Mouse (Mus musculus) lung, postnatal 36 days (tissue): Measurements from ENCODE around the gene Rflna.

Source experiments
- DNase-seq: peaks from one replicate; pipeline ENCODE4 v3.0.0; 2022; ENCODE audit warnings: mixed read lengths

Gene Rflna

DNA sequence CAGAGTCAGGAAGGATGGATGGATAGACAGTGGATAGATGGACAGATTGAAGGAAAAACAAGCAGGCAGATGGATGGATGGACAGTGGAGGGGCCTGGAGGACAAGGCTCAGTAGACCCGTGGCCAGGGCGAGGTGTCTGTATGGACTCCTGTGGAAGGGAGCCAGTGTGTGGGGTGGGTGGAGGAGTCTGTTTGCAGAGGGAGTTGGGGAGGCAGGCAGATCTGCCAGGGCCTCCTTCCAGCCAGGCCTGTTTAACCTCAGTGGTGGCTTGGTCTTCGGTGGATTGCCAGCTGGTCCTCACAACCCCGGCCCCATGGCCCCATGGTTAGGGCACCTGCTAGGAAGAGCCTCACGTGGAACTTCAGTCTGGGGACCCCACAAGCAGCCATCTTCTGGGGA is 3.9 kb downstream of the Rflna start:
- DNase-seq = no peak

- no peak for DNase-seq
Measured at GRCm38 (mm10) chr5:125011166-125011565, 8.1 kb downstream of the Rflna start.

- DNase-seq = no peak
Measured at GRCm38 (mm10) chr5:125011628-125012027, 8.6 kb downstream of the Rflna start.

DNA sequence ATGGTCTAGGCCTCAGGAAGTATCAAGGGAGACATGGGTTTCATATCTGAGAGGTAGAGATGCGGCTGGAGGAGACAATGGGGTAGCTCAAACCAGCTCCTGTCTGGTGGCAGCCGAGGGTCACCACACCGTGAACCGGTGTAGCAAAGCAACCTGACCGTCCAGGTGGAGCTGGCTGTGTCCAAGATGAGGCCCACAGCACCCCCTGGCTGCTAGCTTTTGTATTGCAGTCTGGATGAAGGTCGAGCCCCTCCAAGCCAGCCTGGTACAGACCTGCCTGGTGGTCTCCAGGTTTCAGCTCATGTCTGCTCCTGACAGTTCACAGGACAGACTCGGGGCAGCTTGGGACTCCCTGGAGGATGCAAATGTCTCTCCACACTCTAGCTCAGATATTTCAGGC is 11.5 kb downstream of the Rflna start:
- peak; percentile 80 for DNase-seq

DNA sequence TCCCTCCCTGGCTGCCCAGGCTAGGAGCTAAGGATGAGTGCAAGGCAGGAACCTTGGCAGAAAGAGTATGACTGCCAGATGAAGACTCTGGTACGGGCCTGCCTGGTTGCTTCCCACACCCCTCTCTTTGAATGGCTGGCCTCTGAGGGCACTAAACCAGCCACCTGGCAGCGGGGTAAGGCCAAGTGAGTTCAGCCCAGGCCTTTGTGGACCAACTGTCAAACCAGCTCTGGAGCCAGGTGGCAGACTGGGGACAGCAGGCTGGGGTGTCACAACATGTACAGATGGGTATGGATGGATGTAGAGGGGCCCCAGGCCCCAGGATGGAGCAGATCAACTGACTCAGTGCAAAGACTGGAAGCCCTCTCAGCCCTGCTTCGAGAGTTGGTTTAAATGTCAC is 12.0 kb downstream of the Rflna start:
- DNase-seq = no peak

DNA sequence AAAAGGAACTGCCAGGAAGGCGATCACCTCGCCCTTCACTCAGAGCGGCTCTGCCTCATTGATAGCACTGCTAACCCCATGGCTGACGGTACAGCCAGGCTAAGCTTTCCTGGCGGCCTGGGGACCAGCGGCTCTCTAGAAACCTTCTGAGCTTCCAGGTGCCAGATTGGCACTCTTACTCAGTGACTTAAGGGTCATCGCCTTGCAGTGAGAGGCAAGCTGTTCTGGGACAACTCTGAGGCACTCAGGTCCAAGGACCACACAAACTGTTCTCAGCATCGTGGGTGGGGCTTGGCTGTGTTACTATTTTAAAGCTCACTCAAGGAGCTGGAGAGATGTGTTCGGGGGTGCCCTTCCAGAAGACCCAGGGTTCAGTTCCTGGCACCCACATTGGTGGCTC is 12.6 kb downstream of the Rflna start:
- DNase-seq = peak; percentile 73

DNA sequence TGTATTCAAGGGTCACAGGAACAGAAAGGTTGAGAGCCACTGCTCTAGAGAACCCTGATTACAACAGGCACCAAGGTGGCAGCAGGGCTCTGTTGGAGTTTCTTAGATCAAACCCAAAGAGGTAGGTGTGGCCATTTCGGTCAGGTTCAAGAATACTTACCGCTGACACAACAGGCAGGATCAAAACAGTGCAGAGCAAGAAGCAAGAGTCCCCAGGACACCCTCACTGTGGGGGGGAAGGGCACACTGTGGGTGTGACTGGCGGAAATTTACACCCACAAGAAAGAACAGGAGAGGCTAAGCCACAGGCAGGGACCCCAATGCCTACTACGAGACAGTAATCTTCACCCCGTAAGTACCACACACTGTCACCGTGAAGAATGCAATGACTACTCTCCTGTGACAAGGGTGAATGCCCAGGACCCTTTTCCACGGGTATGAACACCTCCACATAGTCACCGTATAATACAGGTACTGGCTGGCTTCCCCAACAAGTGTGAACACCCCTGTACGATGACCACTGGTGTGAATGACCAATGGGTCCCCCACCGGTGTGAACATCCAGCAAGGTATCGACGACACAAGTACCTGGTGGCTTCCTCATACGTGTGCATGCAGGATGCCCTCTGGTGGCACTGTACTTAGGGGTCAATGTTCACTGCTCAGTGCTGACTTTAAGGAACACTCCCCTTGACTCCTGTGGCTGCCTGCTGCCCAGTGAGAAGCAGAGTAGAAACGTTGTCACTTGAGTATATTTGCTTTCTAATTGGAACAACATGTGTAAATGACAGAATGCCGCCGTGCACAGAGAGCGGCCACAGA is 13.6 kb downstream of the Rflna start:
- DNase-seq = peak; percentile 53

- DNase-seq = no peak
Measured at GRCm38 (mm10) chr5:125017332-125017731, 14.3 kb downstream of the Rflna start.

DNA sequence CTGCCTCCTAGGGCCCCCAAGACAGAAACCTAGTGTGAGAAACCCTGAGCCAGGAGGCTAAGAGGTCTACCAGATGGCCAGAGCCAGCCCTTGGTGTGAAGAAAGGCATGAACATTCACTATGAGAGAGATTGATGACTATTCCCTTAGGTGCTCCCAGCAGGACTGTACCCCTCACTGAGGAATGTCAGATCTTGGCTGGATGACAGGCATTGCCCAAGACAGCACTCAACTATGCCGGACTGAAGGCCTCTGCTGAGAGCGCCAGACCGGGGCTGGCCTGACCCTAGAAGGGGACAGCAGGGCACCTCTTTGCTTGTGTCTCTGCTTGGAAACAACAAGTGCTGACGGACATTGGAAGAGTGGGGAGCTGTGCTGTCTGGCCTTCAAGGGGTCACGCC is 16.1 kb downstream of the Rflna start:
- peak; percentile 71 for DNase-seq

GRCm38 (mm10) chr5:125021298-125021697 is 18.3 kb downstream of the Rflna start:
- DNase-seq = peak; percentile 44

DNA sequence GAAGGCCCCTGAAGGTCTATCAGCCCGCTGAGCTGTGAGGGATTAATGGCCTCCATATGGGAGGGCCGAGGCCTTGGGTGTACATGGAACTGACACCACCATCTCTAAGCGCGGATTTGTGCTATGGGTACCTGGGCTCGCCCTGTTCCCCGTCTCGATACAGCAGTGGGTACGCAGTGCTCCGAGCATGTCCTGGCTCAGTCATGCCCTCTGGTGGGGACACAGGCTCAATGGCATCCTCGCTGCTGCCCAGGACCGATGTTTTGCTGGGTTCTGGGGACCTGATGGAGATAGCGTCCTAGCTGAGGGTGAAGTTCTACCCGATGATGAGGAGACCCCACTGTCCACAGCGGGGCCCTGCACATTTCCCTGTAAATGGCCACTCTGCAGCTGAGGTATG is 21.0 kb downstream of the Rflna start:
- DNase-seq = no peak

GRCm38 (mm10) chr5:125028371-125028770 is 25.4 kb downstream of the Rflna start:
- DNase-seq = no peak

DNA sequence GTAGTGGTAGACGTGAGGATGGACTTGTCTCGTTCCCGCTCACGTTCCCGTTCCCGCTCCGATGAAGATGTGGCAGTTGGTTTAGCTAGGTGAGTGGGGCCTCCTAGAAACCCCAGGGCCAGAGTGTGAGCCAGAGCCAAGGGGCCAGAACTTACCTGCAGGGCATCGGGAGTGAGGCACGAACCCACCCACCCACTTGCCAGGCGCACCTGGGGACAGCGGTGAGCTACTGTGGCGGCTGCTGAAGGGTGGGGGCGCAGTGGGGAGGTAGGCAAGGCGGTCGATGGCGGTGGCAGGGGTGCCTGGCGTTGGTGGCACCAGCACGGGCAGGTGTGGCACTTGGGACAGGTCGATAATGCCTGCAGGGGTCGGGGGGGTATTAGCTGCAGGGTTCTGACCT is 25.9 kb downstream of the Rflna start:
- no peak for DNase-seq

GRCm38 (mm10) chr5:125036483-125036882 is 33.5 kb downstream of the Rflna start:
- DNase-seq = no peak

DNA sequence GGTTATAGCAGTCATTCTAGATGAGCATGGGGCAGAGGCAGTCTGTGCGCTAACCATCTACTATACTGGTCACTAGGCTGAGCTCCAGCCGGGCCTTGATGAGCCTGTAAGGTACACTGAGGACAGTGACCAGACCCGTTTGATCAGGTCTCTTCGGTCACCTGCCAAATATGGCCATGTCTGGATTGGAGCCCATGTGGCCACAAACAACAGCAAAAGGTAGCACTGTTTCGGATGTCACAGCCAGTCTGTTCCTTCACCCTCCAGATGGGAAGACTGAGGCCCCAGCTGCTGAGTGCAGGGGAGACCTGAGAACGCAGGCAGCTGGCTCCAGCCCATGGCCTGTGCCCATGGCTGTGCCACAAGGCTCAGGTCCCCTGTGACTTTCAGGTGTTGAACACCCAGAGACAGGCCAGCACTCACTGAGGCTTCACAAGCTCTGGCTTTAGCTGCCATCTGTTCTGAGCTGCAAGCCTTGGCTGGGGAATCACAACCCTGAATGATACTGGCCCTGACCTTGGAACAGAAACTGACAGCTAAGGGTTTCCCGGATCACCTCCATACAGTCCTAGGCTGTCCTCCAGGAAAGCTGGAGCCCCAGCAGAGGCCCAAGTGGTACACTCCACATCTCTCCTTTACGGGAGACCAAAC is 36.5 kb downstream of the Rflna start:
- DNase-seq = no peak

DNA sequence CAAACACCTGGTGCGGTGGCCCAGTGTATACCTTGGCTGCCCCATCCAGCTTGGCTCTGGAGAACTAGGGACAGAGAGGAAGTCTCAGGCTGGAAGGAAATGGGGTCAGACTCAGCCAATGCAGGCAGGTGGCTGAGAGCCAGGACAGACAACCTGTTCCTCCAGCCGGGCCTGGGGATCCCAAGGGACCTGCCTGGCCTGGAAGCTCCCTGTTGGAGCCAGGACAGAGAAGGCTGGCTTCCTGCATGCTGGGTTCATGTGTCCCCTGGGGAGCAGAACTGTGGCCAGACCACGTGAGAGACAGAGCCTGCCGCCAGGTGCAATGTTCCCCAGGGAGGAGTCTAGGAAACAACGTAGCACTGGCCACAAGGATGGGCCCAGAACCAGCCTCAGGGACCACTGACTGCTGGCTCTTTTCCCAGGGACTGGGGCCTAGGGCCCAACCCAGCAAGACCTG is 37.1 kb downstream of the Rflna start:
- peak; percentile 47 for DNase-seq

DNA sequence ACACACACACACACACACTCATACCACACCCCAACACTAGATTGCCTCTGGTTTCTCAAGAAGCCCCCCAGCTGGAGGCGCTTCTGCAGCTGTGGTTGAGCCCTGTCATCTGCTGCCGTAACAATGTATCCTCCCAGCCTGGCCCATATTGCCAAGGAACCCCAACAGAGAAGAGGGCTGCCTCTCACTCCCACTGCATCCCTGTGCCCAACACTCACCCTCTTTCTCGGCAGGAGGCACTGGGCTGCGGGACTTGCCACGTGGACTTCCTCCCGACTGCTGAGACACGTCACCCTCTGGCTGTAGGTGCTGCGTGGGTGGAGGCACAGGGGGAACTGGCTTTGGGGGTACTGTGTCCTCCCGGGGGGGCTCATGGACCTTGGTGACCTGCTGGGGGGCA is 38.6 kb downstream of the Rflna start:
- DNase-seq = no peak

DNA sequence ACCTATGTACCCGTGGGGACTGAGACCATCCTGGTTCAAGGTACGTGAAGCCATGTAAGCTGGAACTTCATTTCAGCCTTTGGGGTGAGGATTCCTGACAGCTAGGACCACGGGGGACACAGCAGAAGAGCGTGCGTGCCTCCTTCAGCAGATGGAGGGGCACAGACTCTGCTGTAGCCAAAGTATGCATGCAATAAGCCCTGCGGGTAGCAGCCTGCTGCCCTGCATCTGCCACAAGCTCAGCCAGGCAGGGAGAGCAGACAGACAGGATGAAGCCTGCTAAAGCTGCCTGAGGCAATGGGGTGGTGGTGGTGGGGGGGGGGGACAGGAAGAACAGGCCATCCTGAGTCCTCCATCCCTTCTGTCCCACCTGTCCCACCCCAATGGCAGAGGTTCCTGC is 40.4 kb downstream of the Rflna start:
- no peak for DNase-seq

GRCm38 (mm10) chr5:125045202-125045601 is 42.2 kb downstream of the Rflna start:
- DNase-seq = no peak

GRCm38 (mm10) chr5:125046436-125046835 is 43.4 kb downstream of the Rflna start:
- DNase-seq = no peak

DNA sequence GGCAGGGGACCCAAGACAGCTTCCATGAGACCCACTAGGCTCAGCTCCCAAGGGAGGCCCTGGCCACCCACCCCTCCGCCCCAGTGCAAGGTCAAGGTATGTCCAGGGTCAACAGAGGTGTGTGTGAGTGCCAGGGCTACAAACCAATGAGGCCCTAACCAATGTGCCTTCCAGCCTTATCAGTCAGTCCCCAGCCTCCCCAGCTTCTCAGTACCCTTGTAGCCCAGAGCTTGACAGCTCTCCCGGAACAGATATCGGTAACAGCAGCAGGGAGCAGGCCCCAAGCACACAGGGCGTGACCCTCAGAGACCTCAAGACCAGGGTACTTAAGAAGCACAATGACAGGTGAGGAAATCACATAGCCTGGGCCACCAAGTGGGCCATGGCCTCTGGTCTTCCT is 46.5 kb downstream of the Rflna start:
- no peak for DNase-seq

DNA sequence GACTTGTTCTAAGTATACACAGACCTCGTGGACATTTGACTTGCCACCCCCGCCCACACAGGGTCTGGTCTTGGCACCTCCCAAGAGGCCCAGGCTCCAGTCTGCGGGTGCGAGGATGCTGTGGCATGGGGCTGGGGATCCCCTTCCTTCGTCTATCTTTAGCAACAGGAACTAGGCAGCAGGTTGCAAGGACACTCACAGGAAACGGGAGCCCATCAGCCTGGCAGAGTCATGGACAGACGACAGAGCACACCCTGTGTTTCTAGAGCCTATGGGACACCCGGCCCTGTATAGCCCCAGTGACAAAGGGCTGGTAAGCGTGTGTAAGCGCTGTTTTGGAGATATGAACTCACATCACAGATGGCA is 49.2 kb downstream of the Rflna start:
- peak; percentile 80 for DNase-seq

DNA sequence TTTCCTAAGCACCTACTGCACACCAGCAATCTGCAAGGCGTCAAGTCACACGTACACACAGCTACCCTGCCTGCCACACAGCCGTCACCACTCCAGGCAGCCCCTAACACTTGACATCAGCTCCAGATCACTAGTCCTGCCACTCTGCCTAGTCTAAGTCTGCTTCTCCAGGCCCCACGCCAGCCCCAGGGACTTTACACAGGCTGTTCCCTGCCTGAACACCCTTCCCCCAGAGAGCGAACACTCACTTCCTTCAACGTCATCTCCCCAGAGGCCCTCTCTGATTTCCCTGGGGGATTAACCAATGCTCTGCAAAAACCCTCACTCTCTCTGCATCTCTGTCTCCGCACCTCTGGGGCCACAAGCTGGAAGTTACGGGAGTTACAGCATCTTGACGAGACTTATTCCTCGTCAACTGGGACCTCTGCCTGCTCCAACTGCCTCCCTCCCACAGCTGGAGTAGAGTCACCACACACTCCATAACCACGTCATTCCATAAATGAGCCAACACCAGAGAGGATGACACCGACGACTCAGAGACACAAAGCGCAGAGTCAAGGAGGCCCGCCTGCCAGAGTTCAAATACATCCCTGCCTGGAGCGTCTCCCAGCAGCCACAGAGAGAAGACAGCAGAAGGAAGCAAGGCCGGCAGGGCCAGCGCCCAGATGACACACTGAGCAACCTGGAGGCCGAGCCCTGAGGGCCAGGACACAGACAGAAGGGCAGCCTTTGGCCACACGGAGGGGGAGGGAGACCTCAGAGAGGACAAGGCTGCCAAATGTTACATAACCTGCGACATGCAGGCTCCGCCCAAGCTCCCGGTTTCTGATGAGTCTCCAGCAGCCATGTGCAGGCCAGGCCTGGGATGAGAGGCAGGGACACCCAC is 49.8 kb downstream of the Rflna start:
- DNase-seq = peak; percentile 92

- no peak for DNase-seq
Measured at GRCm38 (mm10) chr5:125053661-125054060, 50.6 kb downstream of the Rflna start.
